Mouse (Mus musculus) lung, postnatal 10 days (tissue): Measurements from ENCODE around the gene Btnl9.
"Not testable (repeated sequence)": the region's sequence is repeated elsewhere in the genome, so short reads cannot be mapped to it uniquely, and the experiment has no call there.

ENCODE experiments used
- DNase-seq: peaks from one replicate; pipeline ENCODE4 v3.0.0; 2021

Btnl9 gene

DNA sequence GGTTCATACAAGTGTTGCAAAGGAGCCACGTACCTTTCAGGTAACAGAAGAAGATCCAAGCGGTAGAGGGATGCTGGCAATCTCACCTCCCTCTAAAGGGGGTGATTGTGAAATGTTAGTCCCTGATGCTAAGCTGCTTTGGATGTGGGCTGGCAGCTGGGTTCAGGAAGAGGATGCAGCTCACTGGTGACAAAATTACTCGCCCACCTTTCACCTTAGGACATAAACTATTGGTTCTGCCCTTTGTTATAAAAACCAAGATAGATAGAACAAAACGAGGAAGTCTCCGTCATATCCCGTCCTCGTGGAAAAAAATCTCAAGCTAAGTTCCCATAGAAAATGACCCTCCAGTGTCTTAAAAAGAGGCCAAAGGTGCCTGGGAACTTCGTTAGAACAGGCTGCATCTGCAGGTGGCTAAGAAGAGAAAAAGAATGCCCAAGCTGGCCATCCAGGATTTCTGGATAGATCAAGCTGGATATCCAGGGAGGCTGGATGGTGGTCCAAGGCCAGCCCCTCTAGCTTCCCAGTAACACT, at the start of gene Btnl9:
Btnl9 (minus strand) TSS at position 205 of the 534 bp plus-strand sequence.
- DNase-seq = no peak

- DNase-seq = no peak
Measured at GRCm38 (mm10) chr11:49235459-49236207, 48.7 kb upstream of the Btnl9 start.

- no peak for DNase-seq
Measured at GRCm38 (mm10) chr11:49232781-49233180, 45.8 kb upstream of the Btnl9 start.

DNA sequence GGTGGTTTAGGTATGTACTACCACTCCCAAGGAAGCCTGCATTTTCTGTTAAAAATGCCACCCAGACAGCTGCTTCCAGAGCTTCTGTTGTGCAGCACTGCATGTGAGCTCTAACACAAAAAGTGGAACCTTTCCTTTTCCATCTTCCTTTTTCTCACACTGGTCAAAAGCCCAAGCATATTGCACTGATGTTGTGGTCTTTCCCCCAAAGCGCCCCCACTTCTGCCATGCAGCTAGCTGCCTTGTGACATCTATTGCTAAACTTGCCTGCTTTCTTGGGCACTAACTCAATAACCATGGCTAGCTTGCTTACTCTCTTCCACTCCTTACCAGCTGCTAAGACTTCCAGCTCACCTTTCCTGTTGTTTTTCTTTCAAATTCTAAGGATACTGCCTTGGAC, 37.5 kb upstream of the Btnl9 start:
- DNase-seq = no peak

DNA sequence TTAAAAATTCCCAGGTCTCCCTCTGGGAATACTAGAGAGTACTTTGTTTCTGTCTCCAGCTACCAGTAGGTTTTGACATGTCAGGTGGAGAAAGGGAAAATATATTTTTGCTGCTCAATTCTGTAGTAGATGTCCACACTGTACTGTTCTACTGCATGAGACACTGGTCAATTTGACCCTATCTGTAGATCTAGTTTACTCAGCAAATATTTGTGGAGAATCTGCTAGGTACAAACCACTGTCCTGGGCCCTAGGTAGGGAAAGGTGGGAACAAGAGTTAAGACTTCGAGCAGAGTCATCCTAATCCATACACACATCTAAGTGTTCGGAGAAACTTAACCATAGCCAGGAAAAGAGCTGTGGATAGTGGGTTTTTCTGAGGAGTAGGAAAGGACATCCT, 32.3 kb upstream of the Btnl9 start:
- no peak for DNase-seq

DNA sequence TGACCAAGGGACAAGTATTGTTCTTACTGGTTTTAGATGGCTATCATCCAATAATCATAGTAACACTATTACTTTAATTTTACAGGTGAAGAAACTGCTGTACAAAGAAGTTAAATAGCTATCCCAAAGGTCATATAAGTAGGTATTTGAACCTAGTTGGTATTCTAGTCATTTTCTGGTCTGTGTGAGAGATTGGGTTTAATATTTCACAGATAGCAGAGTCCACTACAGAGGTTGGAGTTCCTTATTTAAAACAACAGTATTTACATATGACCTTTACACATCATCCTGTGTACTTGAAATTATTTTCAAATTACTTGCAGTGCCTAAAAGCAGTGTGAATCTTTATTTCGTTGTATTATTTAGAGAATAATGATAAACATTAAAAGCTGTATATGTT, 26.5 kb upstream of the Btnl9 start:
- no peak for DNase-seq

DNA sequence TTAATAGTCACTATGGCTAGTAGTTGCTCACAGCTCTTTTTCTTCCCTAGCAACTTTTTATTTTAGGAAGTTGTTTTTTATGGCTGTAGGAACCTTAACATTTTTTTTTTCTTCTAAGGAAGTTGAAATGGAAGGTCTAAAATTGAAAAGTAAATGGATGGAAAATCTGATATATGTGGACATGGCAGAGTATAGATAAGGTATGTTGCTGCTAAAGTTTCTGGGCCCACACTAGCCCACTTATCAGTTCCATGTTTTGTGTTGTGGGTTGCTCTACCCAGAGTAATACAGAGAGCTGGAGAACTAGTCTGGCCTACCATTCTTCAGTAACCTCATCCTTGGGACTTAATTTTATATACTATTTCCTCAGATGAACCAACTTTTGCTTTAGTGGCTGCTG, 25.6 kb upstream of the Btnl9 start:
- DNase-seq = no peak

GRCm38 (mm10) chr11:49207495-49207894, 20.5 kb upstream of the Btnl9 start:
- no peak for DNase-seq

DNA sequence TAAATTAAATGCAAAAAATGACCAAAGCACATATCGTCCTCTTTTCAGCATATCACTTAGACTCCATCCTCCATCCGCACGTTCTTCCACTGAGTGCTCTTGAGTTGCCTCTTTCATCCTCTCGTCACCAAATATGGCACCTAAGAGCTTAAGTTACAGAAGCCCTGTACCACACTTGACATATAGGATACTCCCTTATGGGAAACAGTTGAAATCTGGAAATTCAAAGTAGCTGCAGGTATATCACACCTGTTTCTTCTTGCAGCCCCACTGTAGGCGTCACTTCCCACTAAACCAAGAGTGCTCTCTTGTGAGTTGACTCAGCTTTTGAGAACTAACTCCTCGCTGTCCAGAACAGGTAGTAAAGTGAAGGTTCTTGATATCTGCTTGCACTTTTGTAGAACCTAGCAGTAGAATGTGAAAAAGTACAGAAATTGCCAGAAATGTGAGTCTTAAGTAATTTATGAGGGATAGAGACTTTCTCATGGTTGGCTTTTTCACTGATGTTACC, 18.2 kb upstream of the Btnl9 start:
- DNase-seq = no peak

GRCm38 (mm10) chr11:49203771-49204497, 17.0 kb upstream of the Btnl9 start:
- DNase-seq = peak; percentile 36

DNA sequence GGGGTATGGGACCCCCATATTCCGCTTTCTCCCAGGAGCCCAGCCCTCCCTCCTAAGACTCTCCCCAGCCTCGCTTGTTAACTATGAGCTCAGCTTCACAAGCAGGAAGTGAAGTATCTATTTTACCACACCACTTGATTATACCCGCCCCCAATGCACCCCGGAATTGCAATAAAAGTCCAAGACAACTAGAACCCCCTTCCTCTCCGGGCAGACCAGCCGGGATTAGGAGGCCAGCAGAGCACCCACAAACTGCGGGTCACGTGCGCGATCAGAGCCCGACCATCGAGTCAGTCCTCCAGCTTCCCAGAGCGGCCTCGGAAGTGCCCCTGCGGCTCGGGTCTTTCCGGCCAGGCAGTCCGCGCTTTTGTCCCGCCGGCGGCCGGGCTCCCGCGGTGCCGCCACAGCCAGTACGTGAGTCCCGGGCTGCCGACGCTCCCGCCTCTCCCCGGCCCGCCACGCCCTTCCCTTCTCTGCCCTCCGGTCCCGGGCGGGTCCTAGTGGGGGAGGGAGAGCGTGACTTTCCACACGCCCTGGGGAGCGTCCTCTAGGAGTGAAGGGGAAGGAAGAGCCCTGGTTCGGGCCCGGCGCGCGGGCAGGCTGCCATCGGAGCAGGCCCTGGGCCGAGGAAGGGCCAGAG, 16.3 kb upstream of the Btnl9 start, which contains the start of gene Zfp62:
Zfp62 (plus strand) TSS at position 164 of the 640 bp plus-strand sequence.
- peak; percentile 95 for DNase-seq

- DNase-seq = no peak
Measured at GRCm38 (mm10) chr11:49202523-49203061, 15.6 kb upstream of the Btnl9 start.

GRCm38 (mm10) chr11:49202071-49202470, 15.1 kb upstream of the Btnl9 start:
- DNase-seq = no peak

GRCm38 (mm10) chr11:49201142-49201541, 14.2 kb upstream of the Btnl9 start:
- DNase-seq = no peak

DNA sequence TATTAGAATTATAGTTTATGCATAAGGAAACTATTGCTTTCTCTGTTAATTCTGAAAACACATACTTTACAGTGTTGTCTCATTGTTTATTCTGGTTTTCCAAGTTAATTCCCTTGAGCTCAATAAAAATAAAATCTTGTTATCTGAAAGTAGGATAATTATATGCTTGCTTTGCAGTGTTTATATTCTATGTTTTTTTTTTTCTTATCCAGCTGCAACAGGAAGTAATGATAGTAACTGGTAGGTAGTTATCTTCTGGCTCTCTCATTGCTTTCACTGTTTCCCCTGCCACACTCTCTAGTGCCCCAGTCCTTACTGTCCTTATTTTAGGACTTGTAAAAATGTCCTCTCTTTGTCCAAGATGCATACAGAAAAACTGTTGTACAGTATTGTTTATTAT, 13.7 kb upstream of the Btnl9 start:
- DNase-seq = no peak

DNA sequence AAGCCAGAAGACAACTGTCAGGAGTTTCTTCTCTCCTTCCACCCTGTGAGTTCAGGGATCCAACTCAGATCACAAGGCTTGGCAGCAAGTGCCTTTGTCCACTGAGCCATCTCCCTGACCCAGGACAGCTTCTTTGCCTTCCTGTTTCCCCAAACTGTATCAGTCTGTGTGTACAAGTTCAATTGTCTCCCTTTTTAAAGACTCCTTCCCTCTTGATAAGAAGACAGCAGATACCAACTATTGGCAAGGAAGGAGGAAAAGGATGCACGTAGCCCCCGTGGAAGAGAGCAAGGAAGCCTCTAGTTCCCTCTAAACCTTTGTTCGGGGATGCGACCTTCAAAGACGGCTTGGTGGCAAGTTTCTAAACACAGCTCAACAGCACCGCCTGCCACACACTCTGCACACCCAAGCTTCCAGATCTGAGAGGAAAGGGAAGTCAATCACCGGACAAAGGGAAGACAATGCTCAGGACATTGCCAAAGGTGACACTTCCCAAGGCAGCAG, 8.9 kb upstream of the Btnl9 start:
- peak; percentile 64 for DNase-seq

DNA sequence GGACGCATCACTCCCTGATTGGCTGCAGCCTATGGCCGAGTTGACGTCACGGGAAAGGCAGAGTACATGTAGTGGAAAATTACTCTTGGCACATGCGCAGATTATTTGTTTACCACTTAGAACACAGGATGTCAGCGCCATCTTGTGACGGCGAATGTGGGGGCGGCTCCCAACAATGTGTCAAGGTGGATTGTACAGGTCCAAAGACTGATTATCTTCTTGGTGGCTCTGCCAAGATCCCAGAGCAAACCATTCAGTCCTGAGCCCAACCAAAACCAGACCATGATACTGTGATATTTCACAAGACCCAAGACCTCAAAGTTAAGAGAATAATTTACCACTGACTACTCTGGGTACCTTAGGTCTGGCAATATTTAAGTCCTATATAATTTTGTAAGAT, 7.8 kb upstream of the Btnl9 start:
- DNase-seq = not testable (repeated sequence)

DNA sequence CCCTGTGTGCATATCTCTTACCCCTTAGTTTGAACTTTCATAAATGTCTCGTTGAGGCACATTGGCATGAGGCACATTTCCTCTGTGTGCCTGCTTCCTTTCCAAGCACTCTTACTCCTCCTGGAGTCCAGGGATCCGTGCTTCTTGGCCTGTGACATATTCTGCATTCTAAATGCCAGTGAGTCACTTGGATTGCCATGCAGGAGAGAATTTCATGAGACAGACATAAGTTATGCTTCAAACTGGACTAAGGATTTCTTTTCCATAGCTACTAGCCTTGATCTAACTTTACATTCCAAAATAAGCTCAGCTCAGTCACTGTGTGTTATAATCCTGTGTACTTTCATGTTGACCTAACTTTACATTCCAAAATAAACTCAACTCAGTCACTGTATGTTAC, 4.1 kb upstream of the Btnl9 start:
- DNase-seq = no peak

GRCm38 (mm10) chr11:49189737-49190136, 2.8 kb upstream of the Btnl9 start:
- peak; percentile 80 for DNase-seq

DNA sequence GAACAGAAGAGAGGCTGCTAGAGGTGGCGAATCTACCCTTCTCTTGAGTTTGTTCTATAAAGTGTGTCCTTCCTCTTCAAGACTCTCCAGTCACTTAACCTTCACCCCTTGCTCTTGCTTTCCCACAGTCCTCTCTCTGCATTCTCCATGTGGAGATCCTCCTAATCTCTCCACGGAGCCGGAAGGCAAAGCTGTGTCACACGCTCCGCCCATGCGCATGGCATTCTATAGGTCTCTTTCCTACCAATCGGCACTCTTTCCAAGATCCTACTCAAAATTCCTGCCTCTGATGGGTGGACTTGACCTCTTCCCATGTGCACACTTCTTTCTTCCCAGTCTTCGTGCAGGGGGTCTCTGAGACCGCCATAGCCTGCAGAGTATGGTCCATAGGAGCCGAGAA, 742 bp upstream of the Btnl9 start:
- DNase-seq = no peak

DNA sequence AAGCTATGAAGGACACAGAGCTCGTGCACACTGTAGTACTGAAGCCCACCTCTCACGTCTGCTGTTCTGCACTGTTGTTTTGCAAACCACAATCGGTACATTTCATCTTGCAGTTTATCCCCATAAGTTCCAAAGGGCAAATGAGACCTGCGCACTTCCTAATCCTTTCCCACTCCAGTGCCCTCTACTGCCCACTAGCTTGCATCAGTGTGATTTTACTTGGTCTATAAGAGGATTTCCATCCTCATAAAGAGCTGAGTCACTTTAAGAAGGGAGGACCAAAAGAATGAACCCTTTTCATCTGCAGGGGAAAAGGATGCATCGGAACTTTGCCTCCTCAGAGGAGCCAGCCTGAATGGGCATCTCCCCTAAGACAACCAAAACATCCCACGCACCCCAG, 507 bp downstream of the Btnl9 start:
- DNase-seq = no peak

DNA sequence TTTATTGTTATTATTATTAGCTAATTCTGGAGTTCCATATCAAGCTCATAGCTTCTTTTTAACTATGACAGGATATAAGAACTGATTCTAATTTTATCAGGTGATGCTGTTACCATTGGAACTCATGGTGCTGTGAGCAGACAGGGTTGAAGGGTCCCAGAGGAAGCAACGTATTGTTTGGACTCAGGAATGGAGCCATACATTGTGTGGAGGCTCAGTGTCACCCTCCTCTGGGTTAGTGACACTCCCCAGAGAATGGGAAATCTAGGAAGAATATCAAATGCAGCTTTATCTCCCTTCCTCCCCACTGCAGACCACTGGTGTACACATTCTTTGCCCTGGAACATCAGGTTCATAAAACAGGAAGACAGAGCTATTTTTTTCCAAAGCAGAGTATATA, 3.8 kb downstream of the Btnl9 start:
- no peak for DNase-seq
